Mouse (Mus musculus): ENCODE measurements around the gene Naa20.

The Naa20 gene

GRCm38 (mm10) chr2:145949475-145950068, 47.7 kb downstream of the Naa20 start:
- in situ Hi-C loops (cut with MboI, MseI) = loop anchor here (5.0 to 25.0 kb wide), 2 partner anchors 463 to 913 kb away; partner anchors contain the start of gene Kiz

DNA sequence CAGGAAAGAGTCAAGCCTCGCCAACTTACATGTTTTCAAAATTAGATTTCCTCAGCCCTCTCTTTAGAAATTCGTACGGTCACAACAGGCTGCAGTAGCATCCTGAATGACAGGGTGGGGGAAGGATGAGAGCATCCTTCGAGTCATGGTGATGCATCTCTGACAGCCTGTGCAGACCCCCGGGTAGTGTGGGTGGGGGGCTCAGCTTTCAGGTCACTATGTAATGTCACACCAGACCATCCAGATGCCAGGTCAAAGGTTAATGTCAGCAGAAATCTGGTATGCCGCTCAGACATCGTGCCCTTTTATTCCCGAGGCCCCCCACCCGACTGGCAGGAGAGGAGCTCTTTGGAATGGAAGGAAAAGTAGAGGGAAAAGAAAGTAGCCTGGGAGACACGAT, 48.3 kb downstream of the Naa20 start:
- in situ Hi-C loops (cut with MboI, MseI) = loop anchor here (5.0 kb wide), 1 partner anchor 462 kb away; no protein-coding TSS in a partner anchor

DNA sequence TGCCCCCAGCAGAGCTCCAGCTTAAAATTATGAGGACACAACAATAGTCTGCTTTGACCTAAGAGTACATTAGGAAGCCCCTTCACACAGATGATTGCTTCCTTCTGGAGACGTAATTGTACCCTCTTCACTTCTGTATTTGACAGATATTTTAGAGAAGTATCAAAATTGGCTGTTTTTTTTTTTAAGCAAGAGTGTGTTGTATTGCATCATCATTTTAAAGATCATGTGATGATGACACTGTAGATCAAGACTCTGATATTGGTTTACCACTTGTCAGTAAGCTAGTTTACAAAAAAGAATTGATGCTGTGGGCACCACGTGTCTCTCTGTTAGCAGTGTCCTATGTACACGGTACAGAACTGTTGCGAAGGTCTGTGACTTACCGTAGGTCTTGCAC, 50.8 kb downstream of the Naa20 start:
- in situ Hi-C loops (cut with MboI, MseI) = loop anchor here (5.0 kb wide), 1 partner anchor 460 kb away; no protein-coding TSS in a partner anchor

GRCm38 (mm10) chr2:145955844-145956243, 53.9 kb downstream of the Naa20 start:
- in situ Hi-C loops (cut with MboI, MseI) = no loop called here

GRCm38 (mm10) chr2:145956318-145956717, 54.4 kb downstream of the Naa20 start:
- in situ Hi-C loops (cut with MboI, MseI) = no loop called here

DNA sequence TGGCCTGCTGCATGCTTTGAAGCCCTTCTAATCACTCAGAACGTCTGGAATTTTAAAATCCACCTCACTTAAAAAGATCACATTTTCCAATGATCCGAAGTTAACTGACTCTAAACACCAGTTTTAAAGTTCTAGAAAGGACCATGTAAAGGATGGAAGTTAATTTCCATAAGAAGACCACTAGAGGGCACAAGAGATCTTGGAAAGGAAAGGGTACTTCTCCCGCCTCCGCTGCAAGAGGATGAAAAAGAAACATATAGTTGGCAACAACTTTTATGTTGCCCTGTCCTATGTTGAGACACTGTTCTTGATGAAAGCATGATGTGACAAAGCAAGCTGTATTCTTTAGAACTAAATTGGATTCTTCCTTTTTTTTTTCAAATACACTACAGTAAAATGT, 55.6 kb downstream of the Naa20 start:
- in situ Hi-C loops (cut with MboI, MseI) = no loop called here

- in situ Hi-C loops (cut with MboI, MseI) = no loop called here
Measured at GRCm38 (mm10) chr2:145958097-145958496, 56.2 kb downstream of the Naa20 start.

GRCm38 (mm10) chr2:145958551-145958950, 56.7 kb downstream of the Naa20 start:
- in situ Hi-C loops (cut with MboI, MseI) = no loop called here

- in situ Hi-C loops (cut with MboI, MseI) = no loop called here
Measured at GRCm38 (mm10) chr2:145961861-145962260, 60.0 kb downstream of the Naa20 start.
